Mouse (Mus musculus) G1E (cell line): ENCODE measurements at regions not wholly inside any gene's neighbourhood (a gene's known extent, or its start where the extent isn't known, plus 50 kb on each side); places are given as distances from the start of the nearest gene placed in this dataset.

Experiments used
- CTCF ChIP-seq: IDR thresholded peaks from 2 replicates; pipeline ENCODE4 v1.5.1; 2012; ENCODE audit warnings: low read depth, low read length, inconsistent platforms, mixed read lengths
- GATA2 ChIP-seq: IDR thresholded peaks from 2 replicates; pipeline ENCODE4 v1.6.1; 2012; ENCODE audit warnings: low read depth, low read length, inconsistent platforms, borderline replicate concordance

DNA sequence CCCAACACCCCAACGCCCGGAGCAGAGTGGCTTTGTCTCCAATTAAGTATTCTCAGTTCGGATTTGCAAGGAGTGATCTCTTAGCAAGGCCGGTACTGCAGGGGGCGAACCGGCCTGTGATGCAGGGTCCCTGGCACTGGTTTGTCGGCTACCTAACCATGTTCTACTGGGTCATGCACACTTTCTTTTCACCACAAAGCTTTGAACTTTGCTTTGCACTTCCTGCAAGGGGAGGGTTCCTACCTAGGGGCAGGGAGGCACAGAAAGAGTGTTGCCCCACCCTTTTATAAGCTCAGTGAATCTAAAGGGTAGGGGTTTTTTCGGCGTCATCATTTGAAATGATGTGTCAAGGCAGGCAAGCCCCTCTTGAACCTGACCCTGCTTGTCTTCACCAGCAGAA is 891.7 kb downstream of the Zfp704 start:
- TF ChIP-seq CTCF = no peak
- no peak for TF ChIP-seq GATA2
